Mouse (Mus musculus): ENCODE results near the gene AC170998.1.
"Not testable (repeated sequence)": the region's sequence is repeated elsewhere in the genome, so short reads cannot be mapped to it uniquely, and the experiment has no call there.

AC170998.1 gene

DNA sequence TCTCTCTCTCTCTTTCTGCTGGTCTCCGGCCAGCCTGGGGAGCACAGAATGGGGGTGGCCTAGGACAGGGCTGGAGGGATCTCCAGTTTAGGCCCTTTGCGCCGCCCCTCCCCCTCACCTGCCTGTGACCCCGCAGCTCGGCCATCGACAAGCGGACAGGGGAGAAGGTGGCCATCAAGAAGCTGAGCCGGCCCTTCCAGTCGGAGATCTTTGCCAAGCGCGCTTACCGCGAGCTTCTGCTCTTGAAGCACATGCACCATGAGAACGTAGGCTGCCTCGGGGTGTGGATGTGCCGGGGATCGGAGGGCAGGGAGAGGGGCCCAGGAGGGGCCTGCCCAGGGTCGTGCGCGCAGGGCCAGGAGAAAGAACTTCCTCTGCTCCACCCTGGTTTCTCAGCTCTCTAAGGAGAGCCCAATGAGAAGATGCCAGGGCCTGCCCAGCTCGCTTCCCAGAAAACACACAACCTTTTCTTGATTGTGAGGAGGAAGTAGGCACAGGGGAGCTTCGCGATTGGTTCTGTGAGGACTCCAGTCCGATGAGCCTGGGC is 44.1 kb downstream of the AC170998.1 start:
- H3K36me3 ChIP-seq (ENCODE audit: insufficient read depth, low read length), result peaks cover 4% of the 10 kb centered on the region; the same call in 1 of the 2 replicates
- TF ChIP-seq CTCF (conservative IDR thresholded peaks at IDR 0.05; ENCODE audit: low read length), result no peak
- TF ChIP-seq POU5F1 (IDR thresholded peaks at IDR 0.05; ENCODE audit: borderline replicate concordance, low read length), result no peak
- no peak for TF ChIP-seq NANOG (IDR thresholded peaks at IDR 0.05; ENCODE audit: borderline replicate concordance, low read length)
- peak overlapping the region; percentile 82 for H3K4me3 ChIP-seq (replicated peaks; ENCODE audit: low read length)
- H3K9me3 ChIP-seq (ENCODE audit: low read length), result no peaks in the 10 kb centered on the region
- H3K27me3 ChIP-seq (ENCODE audit: insufficient read depth, low read length), result peaks cover 47% of the 10 kb centered on the region
- H3K4me1 ChIP-seq (replicated peaks; ENCODE audit: low read depth, low read length), result peaks cover 33% of the 10 kb centered on the region

- Histone ChIP-seq H3K4me1 (replicated peaks; ENCODE audit: low read depth, low read length) (peaks cover 42% of the 10 kb centered on the region), H3K4me3 (replicated peaks; ENCODE audit: low read length) (no peak overlapping the region), H3K27me3 (ENCODE audit: insufficient read depth, low read length) (peaks cover 47% of the 10 kb centered on the region), H3K9me3 (ENCODE audit: low read length) (no peaks in the 10 kb centered on the region), H3K36me3 (ENCODE audit: insufficient read depth, low read length) (peaks cover 4% of the 10 kb centered on the region; the same call in 1 of the 2 replicates)
- TF ChIP-seq POU5F1 (IDR thresholded peaks at IDR 0.05; ENCODE audit: borderline replicate concordance, low read length) (no peak), NANOG (IDR thresholded peaks at IDR 0.05; ENCODE audit: borderline replicate concordance, low read length) (no peak)
Measured at GRCm38 (mm10) chr17:28771289-28771688, 45.4 kb downstream of the AC170998.1 start.

GRCm38 (mm10) chr17:28774303-28774702 is 48.4 kb downstream of the AC170998.1 start:
- peak; percentile 40 for TF ChIP-seq CTCF (conservative IDR thresholded peaks at IDR 0.05; ENCODE audit: low read length)
- H3K4me3 ChIP-seq (replicated peaks; ENCODE audit: low read length); H3K9me3 ChIP-seq (ENCODE audit: low read length): not testable (repeated sequence)
- H3K4me1 ChIP-seq (replicated peaks; ENCODE audit: low read depth, low read length), result peaks cover 59% of the 10 kb centered on the region
- H3K27me3 ChIP-seq (ENCODE audit: insufficient read depth, low read length), result peaks cover 32% of the 10 kb centered on the region
- H3K36me3 ChIP-seq (ENCODE audit: insufficient read depth, low read length), result peaks cover 18% of the 10 kb centered on the region

- Histone ChIP-seq H3K9me3 (ENCODE audit: low read length) (no peaks in the 10 kb centered on the region), H3K27me3 (ENCODE audit: insufficient read depth, low read length) (peaks cover 23% of the 10 kb centered on the region), H3K4me1 (replicated peaks; ENCODE audit: low read depth, low read length) (peaks cover 59% of the 10 kb centered on the region), H3K36me3 (ENCODE audit: insufficient read depth, low read length) (peaks cover 25% of the 10 kb centered on the region), H3K4me3 (replicated peaks; ENCODE audit: low read length) (no peak overlapping the region)
- TF ChIP-seq NANOG (IDR thresholded peaks at IDR 0.05; ENCODE audit: borderline replicate concordance, low read length) (no peak), CTCF (conservative IDR thresholded peaks at IDR 0.05; ENCODE audit: low read length) (no peak), POU5F1 (IDR thresholded peaks at IDR 0.05; ENCODE audit: borderline replicate concordance, low read length) (no peak)
Measured at GRCm38 (mm10) chr17:28775161-28775560, 49.3 kb downstream of the AC170998.1 start.

Measured in E14TG2a.4 (cell line).